Mouse (Mus musculus): ENCODE measurements around the gene Cyren. TPM values are rescaled to one million over a fixed set of nuclear protein-coding genes. Genes with fewer than 3 reads are reported as not detected.

Cyren gene
- polyA plus RNA-seq, 1 experiment from 2014 or later: 11.9 TPM

DNA sequence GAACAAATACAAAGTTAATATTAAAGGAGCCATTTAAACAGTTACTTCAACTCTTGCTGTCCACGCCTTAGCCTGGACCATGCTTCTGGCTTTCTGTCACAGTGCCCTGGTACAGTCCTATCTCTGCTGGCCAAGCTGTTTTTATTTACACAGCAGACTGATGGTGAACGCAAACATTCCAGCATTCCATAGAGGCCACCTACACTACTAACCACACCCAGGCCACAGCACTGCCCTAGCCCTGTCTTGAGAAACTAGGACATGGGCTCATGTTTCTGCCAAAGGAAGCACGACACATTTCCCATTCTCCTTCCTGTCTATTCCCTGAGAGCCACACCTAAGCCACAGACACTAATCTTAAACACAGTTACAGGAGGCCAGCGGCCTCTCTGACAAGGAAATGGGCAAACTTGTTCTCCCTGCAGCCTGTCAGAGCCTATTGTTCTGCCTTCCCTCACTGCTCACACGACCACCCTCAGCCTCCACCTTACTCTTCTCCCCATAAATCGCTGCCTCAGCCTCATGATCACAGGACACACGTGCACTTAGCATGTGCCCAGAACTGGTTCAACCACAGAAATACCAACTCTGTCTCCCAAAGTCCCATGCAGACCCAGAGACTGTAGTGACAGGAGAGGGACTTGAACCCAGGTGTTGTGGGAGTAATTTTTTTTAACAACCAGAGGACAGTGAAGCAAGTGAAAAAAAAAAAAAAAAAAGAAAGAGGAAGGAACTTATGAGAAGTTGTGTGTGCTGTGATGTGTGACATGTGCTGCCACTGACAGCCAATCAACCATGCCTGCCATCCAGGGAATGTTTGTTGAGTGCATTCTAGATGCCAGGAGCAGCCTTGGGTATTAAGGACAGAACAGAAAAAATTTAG is 11.9 kb downstream of the Cyren start:
- Histone ChIP-seq H3K9me3 (replicated peaks; ENCODE audit: control insufficient read depth, low read length) (no peaks in the 10 kb centered on the region), H3K9ac (ENCODE audit: low read length) (no peak overlapping the region), H3K4me1 (ENCODE audit: control insufficient read depth, insufficient read depth, low read length) (peaks cover 37% of the 10 kb centered on the region), H3K36me3 (ENCODE audit: control insufficient read depth, insufficient read depth, low read length) (no peaks in the 10 kb centered on the region), H3K4me2 (ENCODE audit: low read depth, low read length) (no peak overlapping the region), H3K27me3 (ENCODE audit: control insufficient read depth, insufficient read depth, low read length) (no peaks in the 10 kb centered on the region), H3K27ac (ENCODE audit: low read length) (peak overlapping the region; percentile 63), H3K4me3 (replicated peaks; ENCODE audit: low read length) (no peak overlapping the region)
- peak; percentile 89 for ATAC-seq (ENCODE audit: insufficient read depth, low FRiP score)
- 40% methylated on average over 7 of the region's 7 CpGs for WGBS

DNA sequence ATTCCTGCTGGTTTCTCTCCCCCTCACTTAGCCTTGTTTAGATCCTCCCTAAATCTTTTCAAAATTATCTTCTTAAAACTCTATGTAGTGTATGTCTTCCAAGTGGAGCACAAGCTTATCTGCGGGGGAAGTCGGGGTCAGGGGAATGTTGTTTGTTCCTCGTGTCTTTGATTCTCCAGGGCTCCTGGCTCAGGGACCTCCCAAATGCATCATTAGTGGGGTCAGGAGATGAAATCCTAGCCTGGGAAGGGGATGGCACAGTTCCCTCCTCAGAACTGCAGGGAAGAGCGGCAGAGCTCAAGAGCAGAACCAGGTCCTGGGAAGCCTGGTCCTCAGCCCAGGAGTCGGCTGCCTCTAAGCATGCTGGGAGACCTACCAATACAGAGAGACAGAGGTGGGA is 12.6 kb downstream of the Cyren start:
- ATAC-seq (ENCODE audit: insufficient read depth, low FRiP score): no peak
- Histone ChIP-seq H3K27ac (ENCODE audit: low read length) (peak overlapping the region; percentile 63), H3K9me3 (replicated peaks; ENCODE audit: control insufficient read depth, low read length) (no peaks in the 10 kb centered on the region), H3K4me1 (ENCODE audit: control insufficient read depth, insufficient read depth, low read length) (peaks cover 34% of the 10 kb centered on the region), H3K4me3 (replicated peaks; ENCODE audit: low read length) (no peak overlapping the region), H3K27me3 (ENCODE audit: control insufficient read depth, insufficient read depth, low read length) (no peaks in the 10 kb centered on the region), H3K9ac (ENCODE audit: low read length) (no peak overlapping the region), H3K36me3 (ENCODE audit: control insufficient read depth, insufficient read depth, low read length) (no peaks in the 10 kb centered on the region), H3K4me2 (ENCODE audit: low read depth, low read length) (no peak overlapping the region)
- WGBS: 36% methylated on average over 5 of the region's 5 CpGs

DNA sequence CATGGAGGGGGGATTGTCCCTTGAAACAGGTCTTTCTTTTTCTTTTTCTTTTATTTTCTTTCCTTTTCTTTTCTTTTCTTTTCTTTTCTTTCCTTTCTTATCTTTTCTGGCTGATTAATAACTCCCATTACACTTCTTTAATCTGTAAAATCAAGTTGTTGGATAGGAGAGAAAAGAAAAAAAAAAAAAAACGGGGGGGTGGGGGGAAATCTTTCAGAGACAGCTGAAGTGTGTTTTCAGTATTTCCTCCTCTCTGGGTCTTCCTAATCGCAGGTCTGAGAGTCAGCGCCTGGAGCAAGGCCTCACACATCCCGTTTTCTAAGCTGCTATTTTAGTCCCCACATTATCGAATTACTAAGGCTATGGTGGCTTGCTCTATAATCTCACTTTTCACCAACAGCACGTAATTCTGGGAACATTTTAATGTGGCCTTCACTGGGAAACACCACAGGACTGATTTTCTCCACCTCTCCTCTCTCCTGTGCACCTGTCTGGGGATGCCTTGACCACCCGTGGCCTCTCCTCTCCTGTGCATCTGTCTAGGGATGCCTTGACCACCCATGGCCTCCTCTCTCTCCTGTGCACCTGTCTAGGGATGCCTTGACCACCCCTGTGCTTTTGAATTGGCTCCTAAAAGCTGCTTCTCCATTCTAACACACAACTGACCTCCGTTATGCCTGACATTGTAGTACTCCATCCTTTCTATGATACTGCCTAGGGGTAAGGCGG is 13.9 kb downstream of the Cyren start:
- H3K27ac ChIP-seq (ENCODE audit: low read length): no peak overlapping the region; the same call in 1 of the 2 replicates
- no peak overlapping the region for H3K9ac ChIP-seq (ENCODE audit: low read length)
- H3K27me3 ChIP-seq (ENCODE audit: control insufficient read depth, insufficient read depth, low read length): no peaks in the 10 kb centered on the region
- no peaks in the 10 kb centered on the region for H3K36me3 ChIP-seq (ENCODE audit: control insufficient read depth, insufficient read depth, low read length)
- no peaks in the 10 kb centered on the region for H3K9me3 ChIP-seq (replicated peaks; ENCODE audit: control insufficient read depth, low read length)
- no peak overlapping the region for H3K4me3 ChIP-seq (replicated peaks; ENCODE audit: low read length)
- 60% methylated on average over 9 of the region's 9 CpGs for WGBS
- peaks cover 31% of the 10 kb centered on the region for H3K4me1 ChIP-seq (ENCODE audit: control insufficient read depth, insufficient read depth, low read length)
- ATAC-seq (ENCODE audit: insufficient read depth, low FRiP score): no peak
- peak overlapping the region; percentile 51 for H3K4me2 ChIP-seq (ENCODE audit: low read depth, low read length)

DNA sequence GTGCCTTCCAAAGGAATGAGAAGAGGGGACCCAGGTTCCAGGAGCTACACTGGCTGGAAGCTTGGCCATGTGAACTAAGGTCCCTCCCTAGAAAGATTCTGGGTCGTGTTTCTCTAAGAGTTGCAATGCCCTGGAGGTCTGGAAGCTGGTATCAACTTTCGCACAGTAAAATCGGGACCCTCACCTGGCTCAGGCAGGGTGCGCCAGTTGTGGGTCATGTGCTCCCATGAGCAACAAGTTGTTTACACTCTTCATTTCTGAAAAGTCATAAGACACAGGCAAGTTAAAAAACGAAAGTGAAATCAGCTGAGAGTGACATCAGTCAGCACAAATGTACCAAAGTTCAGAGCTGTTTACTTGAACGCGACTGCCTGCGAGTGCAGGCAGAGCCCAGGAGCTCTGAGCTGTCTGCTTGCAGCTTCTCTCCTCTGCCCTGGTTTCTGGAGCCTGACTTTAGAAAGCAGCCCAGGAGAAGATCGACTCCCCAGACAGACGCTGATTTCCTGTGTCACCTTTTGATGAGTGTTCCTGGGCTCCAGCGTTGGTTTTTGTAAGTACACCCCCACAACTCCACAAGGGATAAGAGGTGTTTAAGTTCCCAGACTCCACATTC is 15.0 kb downstream of the Cyren start, which contains the start of gene Tmem140:
TSS of gene Tmem140 (plus strand) at position 356 of the 613 bp plus-strand sequence.
- H3K27ac ChIP-seq (ENCODE audit: low read length): peak within 1 kb of the TSS; percentile 46
- H3K4me2 ChIP-seq (ENCODE audit: low read depth, low read length): peak within 1 kb of the TSS; percentile 51
- 20% methylated on average over 11 of the region's 11 CpGs for WGBS
- no peaks in the 10 kb centered on the region for H3K36me3 ChIP-seq (ENCODE audit: control insufficient read depth, insufficient read depth, low read length)
- no peaks in the 10 kb centered on the region for H3K27me3 ChIP-seq (ENCODE audit: control insufficient read depth, insufficient read depth, low read length)
- no peak for ATAC-seq (ENCODE audit: insufficient read depth, low FRiP score)
- peak within 1 kb of the TSS; percentile 44 for H3K4me3 ChIP-seq (replicated peaks; ENCODE audit: low read length)
- H3K9ac ChIP-seq (ENCODE audit: low read length): peak within 1 kb of the TSS; percentile 67
- H3K4me1 ChIP-seq (ENCODE audit: control insufficient read depth, insufficient read depth, low read length): peaks cover 31% of the 10 kb centered on the region
- no peaks in the 10 kb centered on the region for H3K9me3 ChIP-seq (replicated peaks; ENCODE audit: control insufficient read depth, low read length)

DNA sequence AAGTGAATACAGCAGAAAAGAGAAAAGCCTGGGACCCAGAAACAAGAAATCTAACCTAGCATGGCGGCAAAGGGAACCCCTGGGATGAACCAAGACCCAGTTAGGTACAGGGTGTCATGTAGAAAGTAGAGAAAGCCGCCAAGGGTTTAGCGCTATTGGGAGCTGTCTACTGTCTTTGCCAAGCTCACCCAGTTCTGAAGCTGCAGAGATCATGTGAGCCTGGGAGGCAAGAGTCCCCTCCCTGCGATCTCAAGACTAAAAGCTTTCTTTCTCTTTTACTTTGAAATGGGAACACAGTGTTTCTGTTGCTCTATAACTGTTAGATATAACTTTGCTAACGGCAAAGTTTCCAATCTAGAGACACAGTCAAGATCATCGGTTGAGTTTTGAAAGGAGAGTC is 15.5 kb downstream of the Cyren start:
- Histone ChIP-seq H3K27me3 (ENCODE audit: control insufficient read depth, insufficient read depth, low read length) (no peaks in the 10 kb centered on the region), H3K9ac (ENCODE audit: low read length) (peak overlapping the region; percentile 67), H3K4me2 (ENCODE audit: low read depth, low read length) (peak overlapping the region; percentile 51), H3K27ac (ENCODE audit: low read length) (0 out of 2 replicates have a peak overlapping the region, but pooled peaks have one; percentile 46), H3K9me3 (replicated peaks; ENCODE audit: control insufficient read depth, low read length) (no peaks in the 10 kb centered on the region), H3K4me1 (ENCODE audit: control insufficient read depth, insufficient read depth, low read length) (peaks cover 31% of the 10 kb centered on the region), H3K36me3 (ENCODE audit: control insufficient read depth, insufficient read depth, low read length) (no peaks in the 10 kb centered on the region), H3K4me3 (replicated peaks; ENCODE audit: low read length) (peak overlapping the region; percentile 44)
- ATAC-seq (ENCODE audit: insufficient read depth, low FRiP score): no peak
- WGBS: 94% methylated on average over 6 of the region's 6 CpGs

DNA sequence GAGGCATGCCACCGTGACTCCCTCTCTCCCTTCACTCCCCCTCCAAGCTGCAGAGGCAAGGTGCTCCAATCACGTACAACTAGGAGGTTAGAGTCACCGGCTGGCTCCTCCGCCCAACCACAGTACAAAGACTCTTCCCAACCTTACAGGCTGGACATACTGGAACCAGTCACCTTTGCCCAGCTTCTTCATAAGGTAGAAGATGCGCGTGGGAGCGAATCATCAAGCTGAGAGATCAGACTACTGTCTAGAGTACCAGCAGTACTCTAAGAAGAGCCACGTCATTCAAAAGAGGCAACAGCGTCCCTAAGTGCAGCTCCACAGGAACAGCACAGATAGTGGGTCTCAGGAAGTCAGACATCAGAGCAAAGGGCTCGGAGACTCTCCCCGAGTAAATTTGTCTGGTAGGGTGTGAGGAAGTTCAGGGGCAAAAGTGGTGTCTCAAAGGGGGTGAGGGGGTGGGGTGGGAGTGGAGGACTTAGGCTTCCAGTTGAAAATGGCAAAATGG is 16.3 kb downstream of the Cyren start:
- Histone ChIP-seq H3K9me3 (replicated peaks; ENCODE audit: control insufficient read depth, low read length) (no peaks in the 10 kb centered on the region), H3K4me2 (ENCODE audit: low read depth, low read length) (no peak overlapping the region), H3K4me1 (ENCODE audit: control insufficient read depth, insufficient read depth, low read length) (peaks cover 29% of the 10 kb centered on the region), H3K27ac (ENCODE audit: low read length) (no peak overlapping the region), H3K36me3 (ENCODE audit: control insufficient read depth, insufficient read depth, low read length) (no peaks in the 10 kb centered on the region), H3K9ac (ENCODE audit: low read length) (no peak overlapping the region), H3K27me3 (ENCODE audit: control insufficient read depth, insufficient read depth, low read length) (no peaks in the 10 kb centered on the region), H3K4me3 (replicated peaks; ENCODE audit: low read length) (no peak overlapping the region)
- 89% methylated on average over 11 of the region's 11 CpGs for WGBS
- no peak for ATAC-seq (ENCODE audit: insufficient read depth, low FRiP score)

DNA sequence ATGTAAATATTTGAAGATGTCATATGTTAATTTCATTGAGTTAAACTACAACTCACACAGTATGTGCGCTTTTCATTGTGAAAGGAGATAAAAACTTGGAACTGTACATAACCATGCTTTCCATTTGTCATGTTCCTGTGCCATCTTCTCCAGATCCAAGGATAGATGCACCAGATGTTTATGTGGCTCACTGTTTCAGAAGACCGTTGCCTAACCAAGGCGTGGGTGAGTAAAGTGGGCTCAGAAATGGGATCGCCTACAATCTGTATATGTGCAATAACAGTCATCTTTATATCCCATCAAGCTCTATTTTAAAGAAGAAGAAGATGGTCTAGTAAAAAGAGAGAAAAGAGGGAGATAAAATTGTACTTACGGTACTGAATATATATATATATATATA is 45.5 kb downstream of the Cyren start:
- H3K4me2 ChIP-seq (ENCODE audit: low read depth, low read length): no peak overlapping the region
- WGBS: 92% methylated on average over 5 of the region's 5 CpGs

DNA sequence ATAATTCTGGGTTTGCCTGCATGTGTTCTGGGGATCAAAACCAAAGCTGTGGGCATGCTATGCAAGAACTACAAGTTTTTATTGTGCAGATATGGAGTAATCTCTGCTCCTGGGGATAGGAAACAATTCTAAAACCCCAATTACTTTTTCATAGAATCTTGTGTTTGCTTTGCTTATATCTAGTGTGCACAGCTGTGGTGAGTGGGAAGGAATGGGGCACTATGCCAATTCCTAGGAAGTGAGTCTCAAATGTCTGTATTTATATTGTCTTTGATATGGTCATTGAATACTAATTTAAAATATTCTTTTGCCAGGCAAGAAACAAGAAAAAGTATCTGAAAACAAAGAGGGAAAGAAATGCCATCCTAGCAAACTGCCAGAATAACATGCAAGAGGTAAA is 53.5 kb downstream of the Cyren start:
- no peak for ATAC-seq (ENCODE audit: insufficient read depth, low FRiP score)
- H3K4me3 ChIP-seq (replicated peaks; ENCODE audit: low read length): no peak overlapping the region

More for the DNA sequence above, 45.5 kb downstream of the Cyren start:
- Histone ChIP-seq H3K4me3 (replicated peaks; ENCODE audit: low read length) (no peak overlapping the region), H3K27me3 (ENCODE audit: control insufficient read depth, insufficient read depth, low read length) (no peaks in the 10 kb centered on the region), H3K36me3 (ENCODE audit: control insufficient read depth, insufficient read depth, low read length) (no peaks in the 10 kb centered on the region), H3K9ac (ENCODE audit: low read length) (no peak overlapping the region), H3K27ac (ENCODE audit: low read length) (no peak overlapping the region), H3K4me1 (ENCODE audit: control insufficient read depth, insufficient read depth, low read length) (no peaks in the 10 kb centered on the region), H3K9me3 (replicated peaks; ENCODE audit: control insufficient read depth, low read length) (no peaks in the 10 kb centered on the region)
- ATAC-seq (ENCODE audit: insufficient read depth, low FRiP score): no peak

More for the DNA sequence above, 53.5 kb downstream of the Cyren start:
- no peaks in the 10 kb centered on the region for H3K36me3 ChIP-seq (ENCODE audit: control insufficient read depth, insufficient read depth, low read length)
- no peak overlapping the region for H3K9ac ChIP-seq (ENCODE audit: low read length)
- no peaks in the 10 kb centered on the region for H3K4me1 ChIP-seq (ENCODE audit: control insufficient read depth, insufficient read depth, low read length)
- H3K9me3 ChIP-seq (replicated peaks; ENCODE audit: control insufficient read depth, low read length): no peaks in the 10 kb centered on the region
- no peak overlapping the region for H3K4me2 ChIP-seq (ENCODE audit: low read depth, low read length)
- no peak overlapping the region for H3K27ac ChIP-seq (ENCODE audit: low read length)
- H3K27me3 ChIP-seq (ENCODE audit: control insufficient read depth, insufficient read depth, low read length): no peaks in the 10 kb centered on the region

Measured in stomach, embryonic 16.5 days (tissue).